Mouse (Mus musculus) ES-Bruce4 (cell line): ENCODE measurements around the gene Taf9.

ENCODE experiments used
- CTCF ChIP-seq: IDR thresholded peaks from one replicate; pipeline ENCODE4 v1.8.1; 2011; ENCODE audit warnings: low read depth, low read length
- EP300 ChIP-seq: IDR thresholded peaks from 2 replicates; pipeline ENCODE4 v1.6.1; 2011; ENCODE audit warnings: low read depth, low read length; ENCODE audit not compliant: insufficient read depth
- POLR2A ChIP-seq: IDR thresholded peaks from one replicate; pipeline ENCODE4 v1.8.1; 2011; ENCODE audit warnings: low read length; ENCODE audit not compliant: insufficient read depth

DNA sequence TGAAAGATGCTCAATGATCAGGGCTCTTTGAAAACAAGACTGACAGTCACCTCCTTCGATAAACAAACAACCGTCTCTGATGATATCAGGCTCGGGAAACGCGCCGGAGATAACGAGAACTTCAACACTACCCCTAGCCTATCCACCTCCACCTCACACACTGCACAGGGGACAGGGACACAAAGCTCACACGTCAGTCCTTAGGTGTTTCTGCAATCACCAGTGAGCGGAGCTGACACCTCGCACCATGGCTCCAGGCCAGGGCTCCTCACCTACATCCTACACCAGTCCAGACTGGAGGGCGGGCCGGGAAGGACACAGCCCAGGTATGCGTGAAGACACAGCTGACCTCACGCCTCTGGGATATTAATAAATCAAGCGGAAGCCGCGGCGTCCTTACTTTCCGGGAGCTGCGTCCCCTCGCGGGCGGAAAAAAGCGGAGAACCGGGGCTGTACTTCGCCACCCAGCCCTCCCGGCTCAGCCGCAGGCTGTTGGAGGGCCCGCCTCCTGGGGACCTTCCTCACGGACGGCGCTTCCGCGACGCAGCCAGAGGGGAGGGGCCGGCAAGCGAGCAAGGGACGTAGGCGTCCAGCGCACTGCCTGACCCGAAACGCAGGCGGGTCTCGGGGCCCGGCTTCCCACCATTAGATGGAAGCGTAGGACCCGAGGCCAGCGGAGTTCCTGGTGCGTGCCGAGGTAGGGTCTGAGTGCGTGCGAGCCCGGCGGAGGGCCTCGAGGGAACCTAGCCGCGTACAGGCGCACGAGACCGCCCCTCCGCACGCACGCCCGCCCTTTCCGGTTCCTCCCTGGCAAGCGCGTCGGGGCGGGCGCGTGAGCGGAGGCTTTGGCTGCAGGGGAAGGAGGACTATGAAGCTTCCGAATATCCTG lies 585 bp upstream of the Taf9 start, which contains the start of the genes Ak6 and Rad17:
- no peak for TF ChIP-seq POLR2A
- no peak for TF ChIP-seq CTCF
- TF ChIP-seq EP300: no peak
